Mouse (Mus musculus) hindbrain, embryonic 10.5 days (tissue): Measurements from ENCODE around the gene Tacr2. TPM values are rescaled to one million over a fixed set of nuclear protein-coding genes. Genes with fewer than 3 reads are reported as not detected.

Experiments used
- DNase-seq: peaks from one replicate; pipeline ENCODE4 v3.0.0-alpha.2; 2017; ENCODE audit warnings: low spot score
- H3K27ac ChIP-seq: fragments of 300-500 bp; sonication (generic); 2 replicates; pipeline ENCODE4 v1.5.1; 2016; ENCODE audit warnings: mild to moderate bottlenecking, moderate library complexity
- H3K27me3 ChIP-seq: fragments of 300-500 bp; sonication (generic); 2 replicates; pipeline ENCODE4 v1.6.1; 2016; ENCODE audit warnings: mild to moderate bottlenecking; ENCODE audit not compliant: poor library complexity, insufficient read depth, severe bottlenecking
- H3K36me3 ChIP-seq: fragments of 300-500 bp; sonication (generic); 2 replicates; pipeline ENCODE4 v1.6.1; 2016; ENCODE audit warnings: mild to moderate bottlenecking, moderate library complexity
- H3K4me1 ChIP-seq: fragments of 300-500 bp; sonication (generic); replicated peaks from 2 replicates; pipeline ENCODE4 v1.6.1; 2016; ENCODE audit warnings: mild to moderate bottlenecking
- H3K4me3 ChIP-seq: fragments of 300-500 bp; sonication (generic); 2 replicates; pipeline ENCODE4 v1.5.1; 2016; ENCODE audit warnings: mild to moderate bottlenecking, moderate library complexity
- H3K9me3 ChIP-seq: fragments of 300-500 bp; sonication (generic); 2 replicates; pipeline ENCODE4 v1.6.1; 2016; ENCODE audit warnings: mild to moderate bottlenecking, moderate library complexity
- WGBS: fragments of 180-500 bp; shearing (Covaris S2); methylation state at CpG from one replicate; pipeline ENCODE4 v1.1.7; 2016; 5-methylcytosine and 5-hydroxymethylcytosine counted together
- polyA plus RNA-seq: library from polyadenylated mRNA; unstranded; fragments of >200 nt; fragmentation: Nextera tagmentation; extraction: Ambion mirVana; gene quantifications from 2 replicates; pipeline ENCODE4 v1.2.1, GENCODE M21; 2016

Tacr2 gene
- polyA plus RNA-seq, 1 experiment from 2014 or later, result not detected

DNA sequence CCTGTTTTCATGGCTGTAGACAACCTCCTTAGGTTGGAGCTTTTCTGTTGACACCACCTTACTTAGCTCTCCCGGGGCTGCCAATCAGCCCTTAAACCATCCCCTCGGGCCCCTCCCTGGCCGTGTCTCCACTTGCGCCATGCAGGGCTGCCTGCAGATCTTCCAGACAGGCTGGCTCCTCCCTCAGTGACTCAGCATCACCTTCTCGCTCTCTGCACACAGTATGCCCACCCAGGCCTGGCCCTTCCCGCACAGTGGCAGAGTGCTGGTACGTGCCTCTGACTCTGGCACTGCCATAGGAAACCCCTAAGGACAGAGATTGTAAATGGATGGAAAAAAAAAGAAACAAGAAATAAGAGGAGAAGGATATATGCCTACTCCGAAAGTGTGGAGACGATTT, 30.5 kb downstream of the Tacr2 start:
- no peaks in the 10 kb centered on the region for H3K27me3 ChIP-seq
- no peaks in the 10 kb centered on the region for H3K9me3 ChIP-seq
- no peak overlapping the region for H3K4me3 ChIP-seq
- 0 out of 2 replicates have a peak, but pooled peaks cover 4% of the 10 kb centered on the region for H3K4me1 ChIP-seq
- 48% methylated on average over 9 of the region's 9 CpGs for WGBS
- no peak overlapping the region for H3K27ac ChIP-seq
- DNase-seq, result no peak
- H3K36me3 ChIP-seq, result peaks cover 53% of the 10 kb centered on the region

DNA sequence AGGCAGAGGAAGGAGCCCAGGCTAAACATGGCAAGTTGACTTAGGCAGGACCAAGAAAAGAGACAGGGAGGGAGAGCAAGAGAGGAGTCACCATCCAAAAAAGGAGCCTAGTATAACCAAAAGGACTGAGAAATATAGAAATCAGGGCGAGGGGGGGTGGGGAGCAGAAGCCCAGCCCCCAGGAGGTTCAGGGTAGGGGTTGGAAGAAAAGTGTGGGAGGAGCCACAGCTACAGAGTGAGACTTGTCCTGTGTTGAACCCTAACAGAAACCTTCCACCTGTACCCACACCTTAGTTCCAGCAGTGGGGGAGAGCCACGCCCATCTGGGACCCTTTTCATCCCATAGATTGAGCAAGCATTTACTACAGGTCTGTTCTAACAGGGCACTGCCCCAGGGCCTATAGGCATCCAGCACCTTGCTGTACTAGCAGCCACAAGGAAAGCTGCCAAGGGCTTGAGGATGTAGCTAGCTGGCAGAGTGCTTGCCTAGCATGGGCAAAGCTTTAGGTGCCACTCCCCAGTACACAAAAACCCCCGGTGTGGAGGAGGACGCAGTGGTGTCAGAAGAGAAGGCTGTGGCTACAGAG, 31.1 kb downstream of the Tacr2 start:
- no peaks in the 10 kb centered on the region for H3K9me3 ChIP-seq
- H3K27ac ChIP-seq, result no peak overlapping the region
- H3K4me3 ChIP-seq, result no peak overlapping the region
- H3K36me3 ChIP-seq, result peaks cover 53% of the 10 kb centered on the region
- 86% methylated on average over 4 of the region's 4 CpGs for WGBS
- H3K27me3 ChIP-seq, result no peaks in the 10 kb centered on the region
- H3K4me1 ChIP-seq, result 0 out of 2 replicates have a peak, but pooled peaks cover 4% of the 10 kb centered on the region
- no peak for DNase-seq

GRCm38 (mm10) chr10:62287460-62288124, 35.4 kb downstream of the Tacr2 start:
- Histone ChIP-seq H3K4me1 (0 out of 2 replicates have a peak, but pooled peaks cover 4% of the 10 kb centered on the region), H3K4me3 (no peak overlapping the region), H3K36me3 (peaks cover 38% of the 10 kb centered on the region), H3K9me3 (no peaks in the 10 kb centered on the region), H3K27me3 (no peaks in the 10 kb centered on the region), H3K27ac (no peak overlapping the region)
- no peak for DNase-seq
- WGBS, result 83% methylated on average over 6 of the region's 6 CpGs

GRCm38 (mm10) chr10:62294112-62294511, 41.9 kb downstream of the Tacr2 start:
- 88% methylated on average over 4 of the region's 4 CpGs for WGBS
- Histone ChIP-seq H3K27me3 (no peaks in the 10 kb centered on the region), H3K4me1 (peaks cover 13% of the 10 kb centered on the region), H3K9me3 (no peaks in the 10 kb centered on the region), H3K27ac (no peak overlapping the region), H3K36me3 (peaks cover 18% of the 10 kb centered on the region), H3K4me3 (no peak overlapping the region)
- DNase-seq, result no peak

DNA sequence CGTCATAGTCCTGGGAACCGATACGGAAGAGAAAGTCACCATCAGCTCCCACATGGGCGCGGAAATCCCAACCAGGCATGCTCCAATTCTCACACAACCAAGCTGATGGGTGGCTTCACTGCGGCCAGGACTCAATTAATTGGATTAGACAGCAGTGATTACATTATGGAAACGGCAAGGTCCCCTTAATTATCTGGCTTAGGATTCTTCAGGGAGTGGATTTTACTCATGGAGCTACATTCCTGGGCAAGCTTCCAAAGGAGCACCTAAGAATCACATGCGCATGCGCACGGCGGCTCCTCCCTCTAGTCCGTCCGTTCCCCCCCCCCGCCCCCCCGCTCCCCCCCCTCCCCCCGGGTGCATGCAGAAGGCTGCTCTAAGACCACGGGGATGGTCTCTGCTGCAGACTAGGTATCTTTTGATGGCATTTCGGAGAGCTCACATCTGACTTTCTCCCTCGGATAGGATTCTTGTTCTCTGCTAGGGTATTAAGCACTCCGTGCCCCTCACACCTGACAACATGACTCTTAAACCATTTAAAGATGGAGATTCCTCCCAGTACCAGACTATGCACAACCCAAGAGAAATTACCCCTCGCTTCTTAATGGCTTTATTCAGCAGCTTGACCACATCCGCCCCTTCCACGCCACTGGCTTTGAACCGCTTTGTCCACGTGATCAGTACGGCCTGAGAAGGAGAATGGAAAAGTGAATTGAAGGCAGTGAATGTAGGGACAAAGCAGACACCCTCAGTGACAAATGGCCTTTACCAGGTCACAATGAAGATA, 44.0 kb downstream of the Tacr2 start:
- peaks cover 11% of the 10 kb centered on the region; the same call in 1 of the 2 replicates for H3K36me3 ChIP-seq
- no peak for DNase-seq
- no peak overlapping the region for H3K4me3 ChIP-seq
- peaks cover 13% of the 10 kb centered on the region for H3K4me1 ChIP-seq
- 67% methylated on average over 24 of the region's 26 CpGs for WGBS
- no peaks in the 10 kb centered on the region for H3K27me3 ChIP-seq
- H3K27ac ChIP-seq, result peak overlapping the region; percentile 12; the same call in 1 of the 2 replicates
- H3K9me3 ChIP-seq, result no peaks in the 10 kb centered on the region

- no peaks in the 10 kb centered on the region for H3K9me3 ChIP-seq
- 88% methylated on average over 23 of the region's 23 CpGs for WGBS
These were observed 48.0 kb downstream of the Tacr2 start for GRCm38 (mm10) chr10:62300006-62300827.

GRCm38 (mm10) chr10:62305090-62305489, 52.9 kb downstream of the Tacr2 start:
- H3K27ac ChIP-seq, result no peak overlapping the region
- no peak overlapping the region for H3K4me3 ChIP-seq
- no peaks in the 10 kb centered on the region for H3K27me3 ChIP-seq
- H3K9me3 ChIP-seq, result no peaks in the 10 kb centered on the region
- H3K36me3 ChIP-seq, result peaks cover 11% of the 10 kb centered on the region; the same call in 1 of the 2 replicates
- DNase-seq, result no peak
- H3K4me1 ChIP-seq, result no peaks in the 10 kb centered on the region
- WGBS, result 85% methylated on average over 6 of the region's 6 CpGs

More at GRCm38 (mm10) chr10:62300006-62300827, 48.0 kb downstream of the Tacr2 start:
- Histone ChIP-seq H3K27me3 (no peaks in the 10 kb centered on the region), H3K4me1 (peaks cover 13% of the 10 kb centered on the region), H3K4me3 (no peak overlapping the region), H3K36me3 (0 out of 2 replicates have a peak, but pooled peaks cover 7% of the 10 kb centered on the region), H3K27ac (no peak overlapping the region)
- no peak for DNase-seq

GRCm38 (mm10) chr10:62306483-62306882, 54.2 kb downstream of the Tacr2 start:
- Histone ChIP-seq H3K9me3 (no peaks in the 10 kb centered on the region), H3K27ac (no peak overlapping the region), H3K36me3 (peaks cover 11% of the 10 kb centered on the region; the same call in 1 of the 2 replicates), H3K4me1 (peaks cover 3% of the 10 kb centered on the region), H3K4me3 (no peak overlapping the region), H3K27me3 (no peaks in the 10 kb centered on the region)
- DNase-seq, result no peak
- WGBS, result 51% methylated on average over 3 of the region's 3 CpGs

GRCm38 (mm10) chr10:62308896-62309491, 56.8 kb downstream of the Tacr2 start:
- 81% methylated on average over 11 of the region's 11 CpGs for WGBS
- no peaks in the 10 kb centered on the region for H3K27me3 ChIP-seq
- no peak for DNase-seq
- no peak overlapping the region for H3K27ac ChIP-seq
- no peak overlapping the region for H3K4me3 ChIP-seq
- peaks cover 10% of the 10 kb centered on the region; the same call in 1 of the 2 replicates for H3K36me3 ChIP-seq
- peaks cover 14% of the 10 kb centered on the region for H3K4me1 ChIP-seq
- H3K9me3 ChIP-seq, result no peaks in the 10 kb centered on the region

- no peaks in the 10 kb centered on the region for H3K9me3 ChIP-seq
- WGBS, result 87% methylated on average over 5 of the region's 5 CpGs
- no peaks in the 10 kb centered on the region for H3K27me3 ChIP-seq
- H3K4me3 ChIP-seq, result no peak overlapping the region
- no peak for DNase-seq
- H3K4me1 ChIP-seq, result peaks cover 19% of the 10 kb centered on the region
- H3K27ac ChIP-seq, result no peak overlapping the region
- H3K36me3 ChIP-seq, result peaks cover 4% of the 10 kb centered on the region; the same call in 1 of the 2 replicates
These were observed 57.4 kb downstream of the Tacr2 start for GRCm38 (mm10) chr10:62309593-62309992.

DNA sequence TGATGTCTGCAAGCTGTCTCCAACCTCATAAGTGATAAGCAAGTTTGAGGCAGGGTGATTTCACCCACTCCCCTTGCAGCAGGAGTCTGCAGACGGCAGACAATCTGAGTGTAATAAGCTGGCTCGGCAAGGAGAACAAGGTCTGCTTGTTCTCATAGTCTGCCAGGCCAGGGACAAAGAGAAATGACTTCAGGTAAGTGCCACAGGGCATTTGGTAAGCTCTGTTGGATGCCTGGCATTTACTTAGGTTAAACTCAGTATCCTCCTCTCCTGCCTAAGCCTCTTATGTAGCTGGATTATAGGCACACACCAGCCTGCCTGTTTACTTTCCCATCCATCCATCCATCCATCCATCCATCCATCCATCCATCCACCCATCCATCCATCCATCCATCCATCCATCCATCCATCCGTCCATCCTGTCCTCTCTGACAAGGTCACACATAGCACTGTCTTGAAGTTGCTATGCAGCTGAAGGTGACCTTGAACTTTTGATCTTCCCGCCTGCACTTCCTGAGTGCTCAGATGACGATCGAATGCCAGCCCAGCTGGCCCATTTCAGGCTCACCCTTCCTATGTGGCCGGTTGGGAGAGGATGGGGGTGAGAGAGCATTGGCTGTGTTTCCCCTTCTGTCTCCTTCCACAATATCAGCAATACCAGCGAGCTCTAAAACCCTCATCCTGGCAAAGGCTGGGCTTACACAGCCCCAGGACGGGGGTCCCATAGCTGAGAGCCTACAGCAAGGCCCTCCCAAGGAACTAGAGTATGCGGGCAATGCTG, 58.2 kb downstream of the Tacr2 start:
- DNase-seq, result no peak
- no peak overlapping the region for H3K27ac ChIP-seq
- H3K9me3 ChIP-seq, result no peaks in the 10 kb centered on the region
- WGBS, result 88% methylated on average over 10 of the region's 10 CpGs
- no peak overlapping the region for H3K4me3 ChIP-seq
- peaks cover 19% of the 10 kb centered on the region for H3K4me1 ChIP-seq
- no peaks in the 10 kb centered on the region for H3K27me3 ChIP-seq
- peaks cover 4% of the 10 kb centered on the region; the same call in 1 of the 2 replicates for H3K36me3 ChIP-seq
